Mouse (Mus musculus): ENCODE measurements around the gene Fhod1. TPM values are rescaled to one million over a fixed set of nuclear protein-coding genes. Genes with fewer than 3 reads are reported as not detected.
A peak's percentile ranks its signal among the peaks of the same experiment; 100 is the strongest.

The Fhod1 gene
- polyA plus RNA-seq, 1 experiment from 2014 or later, result 0.82 TPM

DNA sequence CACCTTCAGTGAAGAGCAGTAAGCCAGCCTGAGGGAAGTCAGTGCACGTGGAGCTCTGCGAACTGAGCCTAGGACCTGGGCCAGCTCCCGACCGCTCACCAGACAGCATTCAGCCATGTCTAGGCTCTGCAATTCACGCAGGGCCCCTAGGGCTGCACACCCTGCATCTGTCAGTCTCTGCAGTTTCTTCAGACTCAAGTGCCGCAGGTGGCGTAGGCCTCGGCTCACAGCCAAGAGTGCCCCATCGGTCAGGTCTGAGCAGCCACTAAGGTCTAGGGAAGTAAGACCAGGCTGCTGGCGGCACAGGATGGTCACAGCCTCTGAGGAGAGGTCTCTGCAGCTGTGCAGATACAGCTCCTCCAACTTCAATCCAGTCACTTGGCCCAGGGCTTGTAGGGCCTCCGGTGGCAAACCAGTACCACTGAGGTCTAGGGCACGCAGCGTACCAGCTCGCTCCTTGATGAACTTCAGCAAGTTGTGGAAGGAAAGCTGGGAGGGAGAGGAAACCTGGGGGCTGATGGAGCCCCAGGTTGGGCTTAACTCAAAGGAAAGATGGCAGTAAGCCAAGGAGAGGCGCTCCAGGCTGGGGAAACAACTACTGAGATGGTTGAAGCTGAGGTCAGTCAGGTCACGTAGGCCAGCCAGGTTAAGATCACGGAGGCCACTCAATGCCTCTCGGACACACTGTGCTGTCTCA, 32.5 kb downstream of the Fhod1 start:
- no peaks in the 10 kb centered on the region for H3K27me3 ChIP-seq (ENCODE audit: insufficient read depth, low read length)
- H3K9ac ChIP-seq (replicated peaks), result no peak overlapping the region
- H3K4me1 ChIP-seq (ENCODE audit: insufficient read depth), result peaks cover 11% of the 10 kb centered on the region; the same call in 1 of the 2 replicates
- H3K9me3 ChIP-seq (ENCODE audit: low read length), result no peaks in the 10 kb centered on the region
- TF ChIP-seq EP300 (IDR thresholded peaks at IDR 0.05; ENCODE audit: low read depth) (no peak), CTCF (IDR thresholded peaks at IDR 0.05; ENCODE audit: low read depth) (no peak)
- 88% methylated on average over 18 of the region's 18 CpGs for WGBS (ENCODE audit: insufficient replicate concordance)
- H3K4me3 ChIP-seq (ENCODE audit: low read depth, low read length), result no peak overlapping the region
- H3K4me2 ChIP-seq (ENCODE audit: low read depth, low read length), result no peak overlapping the region
- ATAC-seq, result no peak
- H3K36me3 ChIP-seq (replicated peaks; ENCODE audit: insufficient read depth, low read length), result peaks cover 70% of the 10 kb centered on the region
- no peak overlapping the region for H3K27ac ChIP-seq (ENCODE audit: low read depth)
- DNase-seq, result no peak

DNA sequence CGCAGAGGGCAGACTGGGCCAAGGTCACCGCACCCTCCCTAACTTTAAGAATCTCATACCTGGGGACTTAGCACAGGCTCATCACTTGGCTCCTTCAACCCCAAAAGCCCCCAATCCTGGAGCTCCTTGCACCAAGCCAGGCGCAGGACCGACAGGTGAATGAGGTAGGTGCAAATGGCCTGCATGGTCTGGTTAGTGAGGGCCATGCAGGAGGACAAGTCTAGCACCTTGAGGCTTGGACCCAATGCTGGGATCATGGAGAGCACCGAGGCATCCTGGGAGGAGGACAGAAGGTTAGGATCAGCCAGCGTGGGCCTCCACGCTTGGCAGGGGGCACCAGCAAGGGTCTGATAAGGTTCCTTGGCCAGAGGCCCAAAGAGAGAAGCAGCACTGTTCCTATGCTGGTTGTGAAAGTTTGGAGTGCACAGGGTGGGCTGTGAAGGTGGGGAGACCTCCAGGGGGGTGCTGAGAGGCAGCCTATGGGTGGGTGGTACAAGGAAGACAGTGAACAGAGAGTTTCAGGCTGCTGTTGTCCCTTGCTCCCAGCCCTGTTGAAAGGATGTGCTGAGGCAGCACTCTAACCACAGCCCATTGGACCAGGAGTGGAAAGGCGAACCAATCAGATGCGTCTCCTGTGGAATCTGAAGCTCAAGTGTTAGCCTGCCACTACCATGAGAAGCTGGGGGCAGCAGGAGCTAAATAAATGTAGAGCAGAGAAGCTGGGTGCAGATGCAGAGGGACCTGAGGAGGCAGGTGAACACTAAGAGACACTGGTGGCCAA, 33.9 kb downstream of the Fhod1 start:
- WGBS (ENCODE audit: insufficient replicate concordance), result 78% methylated on average over 9 of the region's 9 CpGs
- no peak for TF ChIP-seq CTCF (IDR thresholded peaks at IDR 0.05; ENCODE audit: low read depth)
- no peak for TF ChIP-seq EP300 (IDR thresholded peaks at IDR 0.05; ENCODE audit: low read depth)
- H3K4me3 ChIP-seq (ENCODE audit: low read depth, low read length), result no peak overlapping the region
- no peaks in the 10 kb centered on the region for H3K27me3 ChIP-seq (ENCODE audit: insufficient read depth, low read length)
- peaks cover 75% of the 10 kb centered on the region for H3K36me3 ChIP-seq (replicated peaks; ENCODE audit: insufficient read depth, low read length)
- peaks cover 7% of the 10 kb centered on the region; the same call in 1 of the 2 replicates for H3K4me1 ChIP-seq (ENCODE audit: insufficient read depth)
- no peaks in the 10 kb centered on the region for H3K9me3 ChIP-seq (ENCODE audit: low read length)
- no peak overlapping the region for H3K9ac ChIP-seq (replicated peaks)
- DNase-seq (no peak), ATAC-seq (peak; percentile 18; the same call in 1 of the 2 replicates)
- H3K27ac ChIP-seq (ENCODE audit: low read depth), result no peak overlapping the region; the same call in 1 of the 2 replicates
- peak overlapping the region; percentile 15; the same call in 1 of the 2 replicates for H3K4me2 ChIP-seq (ENCODE audit: low read depth, low read length)

- peak; percentile 60 for ATAC-seq
- H3K27ac ChIP-seq (ENCODE audit: low read depth), result no peak overlapping the region; the same call in 1 of the 2 replicates
- peaks cover 76% of the 10 kb centered on the region for H3K36me3 ChIP-seq (replicated peaks; ENCODE audit: insufficient read depth, low read length)
- H3K27me3 ChIP-seq (ENCODE audit: insufficient read depth, low read length), result no peaks in the 10 kb centered on the region
- H3K9ac ChIP-seq (replicated peaks), result no peak overlapping the region
- no peak overlapping the region for H3K4me2 ChIP-seq (ENCODE audit: low read depth, low read length)
- no peak overlapping the region for H3K4me3 ChIP-seq (ENCODE audit: low read depth, low read length)
- DNase-seq, result no peak
- TF ChIP-seq CTCF (IDR thresholded peaks at IDR 0.05; ENCODE audit: low read depth), result no peak
- TF ChIP-seq EP300 (IDR thresholded peaks at IDR 0.05; ENCODE audit: low read depth), result no peak
- WGBS (ENCODE audit: insufficient replicate concordance), result 69% methylated on average over 8 of the region's 8 CpGs
- peaks cover 7% of the 10 kb centered on the region; the same call in 1 of the 2 replicates for H3K4me1 ChIP-seq (ENCODE audit: insufficient read depth)
- H3K9me3 ChIP-seq (ENCODE audit: low read length), result no peaks in the 10 kb centered on the region
These were observed 34.8 kb downstream of the Fhod1 start for GRCm38 (mm10) chr8:105312891-105313481.

- Histone ChIP-seq H3K27ac (ENCODE audit: low read depth) (no peak overlapping the region), H3K4me2 (ENCODE audit: low read depth, low read length) (no peak overlapping the region), H3K4me1 (ENCODE audit: insufficient read depth) (peaks cover 7% of the 10 kb centered on the region; the same call in 1 of the 2 replicates), H3K36me3 (replicated peaks; ENCODE audit: insufficient read depth, low read length) (peaks cover 76% of the 10 kb centered on the region), H3K27me3 (ENCODE audit: insufficient read depth, low read length) (no peaks in the 10 kb centered on the region), H3K9me3 (ENCODE audit: low read length) (no peaks in the 10 kb centered on the region), H3K9ac (replicated peaks) (no peak overlapping the region), H3K4me3 (ENCODE audit: low read depth, low read length) (no peak overlapping the region)
- ATAC-seq (peak; percentile 64), DNase-seq (no peak)
- 59% methylated on average over 1 of the region's 1 CpGs for WGBS (ENCODE audit: insufficient replicate concordance)
- TF ChIP-seq CTCF (IDR thresholded peaks at IDR 0.05; ENCODE audit: low read depth), result peak; percentile 52
- peak; percentile 56; the same call in 1 of the 2 replicates for TF ChIP-seq EP300 (IDR thresholded peaks at IDR 0.05; ENCODE audit: low read depth)
These were observed 36.0 kb downstream of the Fhod1 start for GRCm38 (mm10) chr8:105311718-105312117.

DNA sequence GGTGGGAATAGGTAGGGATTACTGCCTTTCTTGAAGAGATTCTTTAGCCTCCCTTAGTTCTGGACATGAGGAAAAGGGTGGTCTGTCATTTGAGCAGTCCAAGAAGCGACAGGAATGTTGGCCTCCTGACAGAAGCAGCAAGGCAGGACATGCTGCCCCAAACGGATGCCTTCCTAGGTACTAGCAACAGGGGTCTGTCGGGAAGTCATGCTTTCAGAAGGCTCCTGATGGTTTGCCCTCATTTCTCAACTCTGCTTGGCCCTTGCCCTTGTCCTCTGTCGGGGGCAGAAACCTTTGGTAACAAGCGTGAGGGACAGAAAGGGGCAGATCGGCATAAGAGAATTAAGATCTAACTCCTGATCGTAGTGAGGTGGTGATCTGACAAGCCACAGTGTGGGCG, 37.6 kb downstream of the Fhod1 start:
- H3K4me2 ChIP-seq (ENCODE audit: low read depth, low read length), result no peak overlapping the region
- no peaks in the 10 kb centered on the region for H3K9me3 ChIP-seq (ENCODE audit: low read length)
- peaks cover 10% of the 10 kb centered on the region for H3K4me1 ChIP-seq (ENCODE audit: insufficient read depth)
- H3K27ac ChIP-seq (ENCODE audit: low read depth), result no peak overlapping the region
- H3K4me3 ChIP-seq (ENCODE audit: low read depth, low read length), result no peak overlapping the region
- peaks cover 66% of the 10 kb centered on the region for H3K36me3 ChIP-seq (replicated peaks; ENCODE audit: insufficient read depth, low read length)
- TF ChIP-seq EP300 (IDR thresholded peaks at IDR 0.05; ENCODE audit: low read depth), result no peak
- no peak for TF ChIP-seq CTCF (IDR thresholded peaks at IDR 0.05; ENCODE audit: low read depth)
- DNase-seq (no peak), ATAC-seq (no peak)
- H3K27me3 ChIP-seq (ENCODE audit: insufficient read depth, low read length), result no peaks in the 10 kb centered on the region
- H3K9ac ChIP-seq (replicated peaks), result no peak overlapping the region
- WGBS (ENCODE audit: insufficient replicate concordance), result 84% methylated on average over 8 of the region's 8 CpGs

Data from liver, postnatal 0 days (tissue).